Mouse (Mus musculus) spleen, adult 2 months (tissue): ENCODE data around the gene Sema6d. TPM values are rescaled to one million over a fixed set of nuclear protein-coding genes. Genes with fewer than 3 reads are reported as not detected.

Experiments used
- DNase-seq, 2 experiments: peaks; one replicate each; pipeline versions ENCODE4 v3.0.0 to v3.0.0-alpha.2; 2012 to 2021; ENCODE audit warnings: low spot score in 2 of 2, low read depth in 1 of 2
- H3K27ac ChIP-seq: fragments of 200-500 bp; 2 replicates; pipeline ENCODE4 v1.5.1; 2012; ENCODE audit warnings: low read length, inconsistent platforms; ENCODE audit not compliant: insufficient read depth
- H3K27me3 ChIP-seq: fragments of 200-500 bp; 2 replicates; pipeline ENCODE4 v1.6.1; 2012; ENCODE audit warnings: mild to moderate bottlenecking, moderate library complexity, low read length, inconsistent platforms; ENCODE audit not compliant: control insufficient read depth, insufficient read depth
- H3K36me3 ChIP-seq: fragments of 200-500 bp; 2 replicates; pipeline ENCODE4 v1.6.1; 2012; ENCODE audit warnings: mild to moderate bottlenecking, low read length, inconsistent platforms; ENCODE audit not compliant: control insufficient read depth, insufficient read depth
- H3K4me1 ChIP-seq: fragments of 200-500 bp; 2 replicates; pipeline ENCODE4 v1.6.1; 2011; ENCODE audit warnings: inconsistent platforms; ENCODE audit not compliant: control insufficient read depth, insufficient read depth, insufficient read length
- H3K4me3 ChIP-seq: fragments of 200-500 bp; 2 replicates; pipeline ENCODE4 v1.5.1; 2011; ENCODE audit warnings: mild to moderate bottlenecking, inconsistent platforms; ENCODE audit not compliant: insufficient read depth, insufficient read length; ENCODE audit errors: extremely low read depth
- CTCF ChIP-seq: fragments of 200-500 bp; IDR thresholded peaks from 2 replicates; pipeline ENCODE4 v1.5.1; 2011; ENCODE audit warnings: mild to moderate bottlenecking, inconsistent platforms; ENCODE audit not compliant: insufficient read depth, insufficient read length, insufficient replicate concordance; ENCODE audit errors: extremely low read depth
- POLR2A ChIP-seq: fragments of 200-500 bp; IDR thresholded peaks from 2 replicates; pipeline ENCODE4 v1.6.1; 2011; ENCODE audit warnings: low read depth, low read length, inconsistent platforms
- WGBS: fragments of 180-500 bp; shearing (Covaris S2); methylation state at CpG from one replicate; pipeline ENCODE4 v1.1.7; 2018; 5-methylcytosine and 5-hydroxymethylcytosine counted together
- polyA plus RNA-seq: library from polyadenylated mRNA; depleted of rRNA; stranded (reverse); fragments of >200 nt; gene quantifications from 2 replicates; pipeline ENCODE4 v1.2.3, GENCODE M21; 2012

Sema6d gene
- polyA plus RNA-seq, 1 experiment, result 8.9 TPM

DNA sequence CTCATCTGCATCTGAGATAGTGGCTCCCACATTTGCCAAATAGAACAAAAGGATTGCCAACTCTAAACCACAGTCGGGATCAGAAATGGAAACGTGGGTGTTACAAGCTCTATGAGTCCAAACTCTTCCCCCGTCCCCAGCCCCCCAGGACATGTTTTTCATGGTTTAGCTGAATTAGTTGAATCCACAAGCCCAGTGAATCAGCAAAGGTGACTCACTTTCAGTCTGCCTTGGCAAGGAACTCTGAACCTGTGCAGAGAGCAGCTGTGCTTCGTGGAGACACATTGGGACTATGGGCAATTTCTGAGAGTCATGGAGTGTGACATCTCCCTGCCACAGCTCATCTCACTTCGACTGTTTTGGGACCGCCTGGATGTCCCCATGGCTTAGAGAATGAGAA, 419.7 kb downstream of the Sema6d start:
- no peak overlapping the region for H3K4me3 ChIP-seq
- TF ChIP-seq POLR2A (no peak), CTCF (no peak)
- 83% methylated on average over 6 of the region's 6 CpGs for WGBS
- no peak for DNase-seq
- no peaks in the 10 kb centered on the region for H3K27me3 ChIP-seq
- no peaks in the 10 kb centered on the region for H3K36me3 ChIP-seq
- no peaks in the 10 kb centered on the region for H3K4me1 ChIP-seq
- H3K27ac ChIP-seq, result no peak overlapping the region

DNA sequence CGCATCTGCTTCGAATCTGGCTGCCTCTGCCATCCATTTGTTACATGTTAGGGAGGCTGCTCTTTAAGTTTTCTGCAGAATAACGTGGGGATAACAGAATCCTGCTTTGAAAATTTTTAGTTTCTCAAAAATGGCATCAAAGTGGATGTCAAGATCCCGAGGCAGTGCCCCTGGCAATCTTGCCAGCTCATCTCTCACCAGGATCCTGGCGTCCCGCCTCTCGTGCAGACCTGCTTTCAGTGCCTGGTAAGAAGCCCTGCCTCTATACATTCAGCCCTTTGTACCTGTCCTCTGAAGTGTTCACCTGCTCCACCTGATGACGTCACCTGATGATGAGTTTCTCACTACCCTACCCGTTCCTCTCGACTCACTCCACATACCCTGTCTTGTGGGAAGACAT, 422.1 kb downstream of the Sema6d start:
- no peak for DNase-seq
- no peak overlapping the region for H3K27ac ChIP-seq
- WGBS, result 86% methylated on average over 10 of the region's 10 CpGs
- H3K27me3 ChIP-seq, result no peaks in the 10 kb centered on the region
- H3K4me1 ChIP-seq, result no peaks in the 10 kb centered on the region
- H3K36me3 ChIP-seq, result no peaks in the 10 kb centered on the region
- no peak overlapping the region for H3K4me3 ChIP-seq
- TF ChIP-seq POLR2A, result no peak
- TF ChIP-seq CTCF, result no peak

DNA sequence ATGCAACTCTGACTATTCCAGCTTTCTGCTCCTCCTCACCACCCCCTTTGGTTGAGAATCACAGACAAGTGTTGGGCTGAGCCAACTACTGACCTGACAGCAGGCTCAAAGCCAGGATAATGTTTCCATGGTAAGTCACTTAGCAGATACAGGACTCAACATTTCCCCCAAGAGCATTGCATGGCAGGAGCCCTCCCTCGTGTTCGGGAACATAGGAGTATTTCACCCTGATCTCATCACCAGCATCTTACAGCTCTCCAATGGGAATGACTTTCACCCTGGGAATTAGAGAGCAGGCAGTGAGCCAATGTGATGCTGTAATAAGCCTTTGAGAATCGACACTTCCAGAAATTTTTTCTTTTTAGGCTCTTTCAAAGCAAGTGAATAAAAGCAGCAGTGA, 432.7 kb downstream of the Sema6d start:
- no peak for TF ChIP-seq POLR2A
- TF ChIP-seq CTCF, result no peak
- H3K4me1 ChIP-seq, result no peaks in the 10 kb centered on the region
- no peaks in the 10 kb centered on the region for H3K36me3 ChIP-seq
- DNase-seq, result no peak
- H3K27ac ChIP-seq, result no peak overlapping the region
- WGBS, result 92% methylated on average over 3 of the region's 3 CpGs
- H3K4me3 ChIP-seq, result no peak overlapping the region
- no peaks in the 10 kb centered on the region for H3K27me3 ChIP-seq

DNA sequence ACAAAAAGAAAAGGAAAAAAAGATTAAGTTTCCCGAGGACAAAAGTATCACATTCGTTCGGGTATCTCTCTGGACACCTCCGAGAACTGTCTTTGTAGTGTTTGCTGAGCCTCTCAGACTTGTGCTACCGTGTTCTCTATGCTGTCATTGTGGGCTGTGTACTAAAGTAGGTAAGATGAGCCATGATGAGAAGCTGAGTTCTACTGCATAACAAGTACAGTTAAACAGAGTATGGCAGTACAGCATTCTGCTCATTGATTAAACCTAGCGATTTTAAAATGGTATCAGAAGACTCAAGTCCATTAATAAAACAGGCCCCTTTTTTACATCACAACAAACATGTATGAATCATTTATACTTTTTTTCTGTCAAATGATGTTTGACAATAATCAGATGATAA, 433.9 kb downstream of the Sema6d start:
- TF ChIP-seq CTCF, result no peak
- WGBS, result 94% methylated on average over 6 of the region's 6 CpGs
- H3K36me3 ChIP-seq, result no peaks in the 10 kb centered on the region
- no peak overlapping the region for H3K27ac ChIP-seq
- no peaks in the 10 kb centered on the region for H3K27me3 ChIP-seq
- no peaks in the 10 kb centered on the region for H3K4me1 ChIP-seq
- no peak overlapping the region for H3K4me3 ChIP-seq
- no peak for DNase-seq

DNA sequence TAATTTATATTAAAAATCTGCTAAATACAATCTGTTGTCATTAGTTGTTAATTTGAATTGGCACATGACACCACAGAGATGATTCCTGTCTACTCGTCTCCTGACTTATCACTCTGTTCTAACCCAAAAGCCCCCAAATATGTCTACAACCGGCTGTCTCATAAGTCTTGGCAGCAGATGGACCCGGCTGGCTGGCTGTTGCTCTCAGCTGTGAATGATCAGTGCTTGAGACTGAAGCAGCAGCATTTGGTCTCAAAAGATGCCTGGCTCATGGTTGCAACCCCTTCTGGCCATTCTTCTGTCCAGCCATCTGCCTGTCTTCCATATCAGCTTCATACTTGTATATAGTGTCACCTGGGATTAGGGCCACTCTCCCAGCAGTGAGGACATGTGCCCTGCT, 434.4 kb downstream of the Sema6d start:
- Histone ChIP-seq H3K4me3 (no peak overlapping the region), H3K4me1 (no peaks in the 10 kb centered on the region), H3K36me3 (no peaks in the 10 kb centered on the region), H3K27ac (no peak overlapping the region), H3K27me3 (no peaks in the 10 kb centered on the region)
- WGBS, result 90% methylated on average over 3 of the region's 3 CpGs
- TF ChIP-seq POLR2A (no peak), CTCF (no peak)
- no peak for DNase-seq

DNA sequence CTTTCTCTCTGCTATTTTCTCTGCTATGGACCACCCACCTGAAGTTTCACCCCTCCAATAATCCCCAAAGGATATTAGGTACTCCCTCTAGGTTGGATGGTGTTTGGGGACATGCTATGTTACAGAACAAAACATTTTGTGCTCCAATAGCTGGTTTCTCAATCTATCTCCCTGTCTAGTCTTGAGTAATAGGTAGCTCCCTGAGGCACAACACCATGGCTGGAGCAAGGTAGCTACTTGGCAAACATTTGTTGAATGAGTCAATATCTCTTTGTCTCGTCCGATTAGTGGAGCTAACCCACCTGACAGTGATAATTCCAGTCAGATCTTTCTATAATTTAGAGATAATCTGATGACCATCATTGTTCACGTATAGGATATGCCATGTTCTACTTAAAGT, 437.9 kb downstream of the Sema6d start:
- no peak for DNase-seq
- WGBS, result 86% methylated on average over 3 of the region's 3 CpGs
- H3K4me3 ChIP-seq, result no peak overlapping the region
- no peaks in the 10 kb centered on the region for H3K36me3 ChIP-seq
- H3K27me3 ChIP-seq, result no peaks in the 10 kb centered on the region
- TF ChIP-seq CTCF (no peak), POLR2A (no peak)
- no peaks in the 10 kb centered on the region for H3K4me1 ChIP-seq
- no peak overlapping the region for H3K27ac ChIP-seq

DNA sequence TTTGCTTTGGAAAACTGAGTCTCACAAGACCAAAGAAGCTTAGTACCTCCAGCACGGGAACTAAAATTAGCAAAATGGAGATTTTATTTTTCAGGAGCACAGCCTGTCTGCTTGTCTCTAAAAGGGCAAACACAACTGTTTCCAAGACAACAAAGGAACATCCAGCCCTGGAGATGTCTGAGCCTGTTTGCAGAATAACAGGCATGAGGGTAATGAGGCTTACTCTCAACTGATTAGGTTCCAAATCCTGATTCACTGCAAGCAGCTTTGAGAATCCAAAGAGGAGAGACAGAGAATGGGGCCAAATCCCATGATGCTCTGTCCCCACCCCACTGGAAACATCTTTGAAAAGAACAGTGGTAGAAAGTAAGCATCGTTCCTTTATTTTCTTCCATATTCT, 440.7 kb downstream of the Sema6d start:
- no peaks in the 10 kb centered on the region for H3K27me3 ChIP-seq
- no peaks in the 10 kb centered on the region for H3K4me1 ChIP-seq
- TF ChIP-seq CTCF (no peak), POLR2A (no peak)

DNA sequence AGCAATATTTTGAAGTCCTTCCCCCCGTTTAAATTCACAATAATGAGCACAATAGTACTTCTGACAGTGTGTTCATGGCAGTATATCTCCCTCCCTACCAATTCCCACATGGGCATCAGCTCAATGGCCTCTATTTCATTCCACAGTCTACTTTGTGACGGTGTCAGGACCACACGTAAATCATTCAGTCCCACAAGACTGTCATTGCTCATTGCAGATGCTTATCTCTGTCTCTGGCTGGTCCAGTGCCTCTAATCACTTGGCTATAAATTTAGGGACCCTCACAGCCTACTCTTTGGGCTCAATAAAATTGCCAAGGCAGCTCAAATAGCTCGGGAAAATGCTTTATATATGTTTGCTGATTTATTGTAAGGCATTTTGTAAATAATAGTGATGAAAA, 441.3 kb downstream of the Sema6d start:
- no peak for TF ChIP-seq CTCF
- no peak for TF ChIP-seq POLR2A
- WGBS, result 61% methylated on average over 4 of the region's 4 CpGs

More for the DNA sequence above, 440.7 kb downstream of the Sema6d start:
- Histone ChIP-seq H3K27ac (no peak overlapping the region), H3K36me3 (no peaks in the 10 kb centered on the region), H3K4me3 (no peak overlapping the region)
- no peak for DNase-seq
- 87% methylated on average over 2 of the region's 2 CpGs for WGBS

More for the DNA sequence above, 441.3 kb downstream of the Sema6d start:
- no peak overlapping the region for H3K4me3 ChIP-seq
- no peaks in the 10 kb centered on the region for H3K27me3 ChIP-seq
- no peak overlapping the region for H3K27ac ChIP-seq
- no peak for DNase-seq
- H3K36me3 ChIP-seq, result no peaks in the 10 kb centered on the region
- no peaks in the 10 kb centered on the region for H3K4me1 ChIP-seq
